Mouse (Mus musculus): ENCODE results near the gene Lgr6.

GRCm38 (mm10) chr1:135089626-135090025, 15.4 kb downstream of the Lgr6 start:
- TF ChIP-seq CTCF (IDR thresholded peaks at IDR 0.05; ENCODE audit: low read depth, low read length): no peak
- no peak for TF ChIP-seq TAL1 (conservative IDR thresholded peaks at IDR 0.05; ENCODE audit: low read depth, low read length)
- no peak for TF ChIP-seq GATA1 (IDR thresholded peaks at IDR 0.05; ENCODE audit: borderline replicate concordance, low read length)
- TF ChIP-seq POLR2AphosphoS5 (IDR thresholded peaks at IDR 0.05; ENCODE audit: insufficient replicate concordance, low read depth, low read length): no peak
- TF ChIP-seq GATA2 (IDR thresholded peaks at IDR 0.05; ENCODE audit: borderline replicate concordance, low read depth, low read length): no peak
